Mouse (Mus musculus) testis, adult 10 weeks (tissue): Measurements from ENCODE around the gene Ang5. TPM values are rescaled to one million over a fixed set of nuclear protein-coding genes. Genes with fewer than 3 reads are reported as not detected.

Experiments
- polyA plus RNA-seq: library from polyadenylated mRNA; stranded (reverse); fragments of 350-450 nt; fragmentation: Illumina TruSeq; extraction: RNeasy Lipid Tissue Mini Kit (QIAGEN cat#74804); gene quantifications from one replicate; pipeline ENCODE4 v1.2.3, GENCODE M21; 2014; ENCODE audit warnings: low read depth, low replicate concordance

The Ang5 gene
- polyA plus RNA-seq = not detected

DNA sequence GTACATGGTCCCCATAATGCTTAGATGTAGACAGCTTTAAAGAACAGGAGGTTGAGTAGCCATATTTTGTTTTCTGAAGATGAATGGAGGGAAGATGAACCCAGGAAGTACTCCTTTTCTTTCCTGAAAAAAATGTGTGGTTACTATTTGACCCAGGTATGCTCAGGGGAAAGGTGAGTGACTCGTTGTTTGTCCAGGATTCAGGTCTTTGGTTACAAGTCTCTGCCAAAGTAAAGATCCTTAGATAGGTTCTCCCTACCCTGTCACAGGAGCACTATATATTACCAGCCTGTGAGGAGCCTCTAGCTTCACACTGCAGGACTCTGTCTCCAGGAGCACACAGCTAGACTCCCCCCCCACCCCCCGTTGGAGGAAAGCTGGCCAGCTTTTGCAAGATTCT, at the start of gene Ang5:
Gene Ang5 (plus strand): TSS at position 301 of the 400 bp plus-strand sequence.

DNA sequence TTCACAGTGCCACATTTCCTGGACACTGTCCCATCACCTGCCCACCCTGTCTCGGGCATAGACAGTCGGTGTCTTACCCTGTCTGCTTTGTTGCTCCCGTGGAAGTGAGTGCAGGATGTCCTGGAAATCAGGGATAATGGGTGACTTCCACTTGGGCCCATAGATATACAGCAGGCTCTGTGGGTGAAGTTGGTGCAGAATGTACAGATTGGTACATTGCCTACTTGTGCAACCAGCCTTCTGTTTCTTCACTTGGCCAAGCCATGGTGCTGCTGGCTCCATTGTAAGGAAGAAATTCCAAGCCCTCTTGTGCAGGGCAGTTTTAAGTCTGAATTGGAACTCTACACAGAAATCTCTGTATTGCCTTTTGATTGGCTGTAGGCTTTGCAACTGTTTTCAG, 33.4 kb upstream of the Ang5 start, which contains the start of gene Ear10:
Gene Ear10 (minus strand): TSS at position 101 of the 400 bp plus-strand sequence.

DNA sequence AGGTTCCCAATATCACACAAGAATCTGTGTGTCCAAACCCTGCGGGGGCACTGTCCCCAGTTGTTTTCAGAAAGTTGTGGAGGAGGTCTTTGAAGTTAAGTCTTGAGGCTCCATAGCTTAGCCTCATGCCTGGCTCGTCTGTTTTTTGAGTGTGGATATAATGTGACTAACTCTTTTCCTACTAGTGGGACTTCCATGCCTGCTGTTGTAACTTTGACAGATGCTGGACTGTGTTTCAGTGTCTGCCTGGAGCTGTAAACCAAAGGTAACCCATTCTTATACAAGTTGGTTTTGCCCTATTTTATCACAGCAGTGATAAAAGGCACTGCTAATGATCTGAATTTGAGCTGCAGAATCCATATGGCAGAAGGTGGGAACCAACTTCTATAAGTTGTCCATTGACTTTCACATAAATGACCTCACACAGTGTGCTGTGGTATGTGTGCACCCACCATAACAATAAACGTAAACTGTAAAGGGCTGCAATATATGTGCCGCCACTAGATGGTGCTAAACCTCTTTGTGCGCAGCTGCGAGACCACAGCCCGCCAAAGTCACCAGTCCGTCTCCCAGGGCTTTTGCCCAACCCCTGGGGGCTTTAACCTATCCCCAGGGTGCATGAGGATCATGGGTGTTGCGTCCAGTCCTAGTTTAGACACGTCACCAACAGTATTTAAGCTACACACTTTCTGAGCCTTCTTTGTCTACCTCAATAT, 32.0 kb upstream of the Ang5 start, which contains the start of gene Gm8113:
Gene Gm8113 (plus strand): TSS at position 703 of the 716 bp plus-strand sequence.

DNA sequence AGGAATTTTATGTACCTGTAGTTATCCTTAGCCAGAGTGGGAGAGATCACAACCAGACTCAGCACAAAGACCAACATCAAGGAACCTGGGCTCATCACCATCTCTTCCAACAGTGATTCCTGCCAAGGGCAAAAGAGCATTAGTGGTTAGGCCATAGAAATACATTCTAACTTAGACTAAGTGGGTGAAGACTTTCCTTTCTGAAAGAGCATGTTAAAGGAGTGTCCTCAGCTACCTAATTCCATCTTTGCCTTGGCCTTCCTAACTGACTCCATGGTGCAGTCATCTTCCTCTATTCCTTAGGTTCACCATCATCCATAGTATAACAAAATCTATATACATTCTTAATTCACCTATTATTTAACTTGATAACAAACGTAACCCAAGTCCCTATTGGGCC, 45.3 kb downstream of the Ang5 start, which contains the start of gene Ang6:
Gene Ang6 (minus strand): TSS at position 101 of the 400 bp plus-strand sequence.

Other genes starting within 250 kb of the Ang5 start
- 2.5 TPM for gene Gm16506, start 229.6 kb upstream of the Ang5 start, polyA plus RNA-seq
- 13.0 TPM for gene Gm6526, start 209.2 kb upstream of the Ang5 start, polyA plus RNA-seq
- gene Gm8180, start 172.3 kb upstream of the Ang5 start, polyA plus RNA-seq = 8.0 TPM
- gene Ear1, start 81.6 kb upstream of the Ang5 start, polyA plus RNA-seq = 0.35 TPM
- gene Ear10, start 33.5 kb upstream of the Ang5 start, polyA plus RNA-seq = not detected
- gene Gm8113, start 31.7 kb upstream of the Ang5 start, polyA plus RNA-seq = 0.83 TPM
- gene Ang6, start 45.2 kb downstream of the Ang5 start, polyA plus RNA-seq = not detected
- not detected for gene Ear2, start 145.6 kb downstream of the Ang5 start, polyA plus RNA-seq
- 13.0 TPM for gene Gm3327, start 166.8 kb downstream of the Ang5 start, polyA plus RNA-seq
- gene Gm8212, start 240.6 kb downstream of the Ang5 start, polyA plus RNA-seq = 6.9 TPM